Mouse (Mus musculus): ENCODE results near the gene Itgae. TPM values are rescaled to one million over a fixed set of nuclear protein-coding genes. Genes with fewer than 3 reads are reported as not detected.

Itgae gene
- polyA plus RNA-seq, 1 experiment from 2014 or later = 0.05 TPM

- ChIA-PET CTCF (no interaction called here), POLR2A (no interaction called here)
- ATAC-seq = no peak
- in situ Hi-C loops (cut with MboI; ENCODE audit: low pct_unique_long_range_greater_than_20kb) = no loop called here
- no peak for TF ChIP-seq CTCF (IDR thresholded peaks at IDR 0.05)
- DNase-seq (ENCODE audit: low read depth, low spot score) = no peak
- no peaks in the 10 kb centered on the region for H3K27me3 ChIP-seq
These were observed 53.9 kb downstream of the Itgae start for GRCm38 (mm10) chr11:73144261-73144681.

GRCm38 (mm10) chr11:73146026-73146974, 55.9 kb downstream of the Itgae start:
- in situ Hi-C loops (cut with MboI; ENCODE audit: low pct_unique_long_range_greater_than_20kb) = no loop called here
- DNase-seq (ENCODE audit: low read depth, low spot score) (no peak), ATAC-seq (no peak)
- no peak for TF ChIP-seq CTCF (IDR thresholded peaks at IDR 0.05)
- H3K27me3 ChIP-seq = no peaks in the 10 kb centered on the region
- CTCF ChIA-PET = no interaction called here
- POLR2A ChIA-PET = no interaction called here

GRCm38 (mm10) chr11:73146975-73147365, 56.6 kb downstream of the Itgae start:
- DNase-seq (ENCODE audit: low read depth, low spot score) (no peak), ATAC-seq (no peak)
- no peaks in the 10 kb centered on the region for H3K27me3 ChIP-seq
- ChIA-PET POLR2A (no interaction called here), CTCF (no interaction called here)
- TF ChIP-seq CTCF (IDR thresholded peaks at IDR 0.05) = no peak
- in situ Hi-C loops (cut with MboI; ENCODE audit: low pct_unique_long_range_greater_than_20kb) = no loop called here

- no peak for TF ChIP-seq CTCF (IDR thresholded peaks at IDR 0.05)
- in situ Hi-C loops (cut with MboI; ENCODE audit: low pct_unique_long_range_greater_than_20kb) = no loop called here
- ATAC-seq = no peak
- no peaks in the 10 kb centered on the region for H3K27me3 ChIP-seq
- CTCF ChIA-PET = no interaction called here
- DNase-seq (ENCODE audit: low read depth, low spot score) = no peak
- POLR2A ChIA-PET = no interaction called here
These were observed 57.8 kb downstream of the Itgae start for GRCm38 (mm10) chr11:73148209-73148608.

GRCm38 (mm10) chr11:73155071-73155470, 64.7 kb downstream of the Itgae start:
- POLR2A ChIA-PET = no interaction called here
- ATAC-seq (no peak), DNase-seq (ENCODE audit: low read depth, low spot score) (no peak)
- in situ Hi-C loops (cut with MboI; ENCODE audit: low pct_unique_long_range_greater_than_20kb) = no loop called here
- CTCF ChIA-PET = no interaction called here
- TF ChIP-seq CTCF (IDR thresholded peaks at IDR 0.05) = no peak
- H3K27me3 ChIP-seq = no peaks in the 10 kb centered on the region

- in situ Hi-C loops (cut with MboI; ENCODE audit: low pct_unique_long_range_greater_than_20kb) = no loop called here
- CTCF ChIA-PET = interaction anchor here (0.6 to 2.4 kb wide), 13 partner anchors 9 to 155 kb away, joined by 3 to 15 read pairs (median 3); partner anchors contain the start of gene Haspin
- H3K27me3 ChIP-seq = no peaks in the 10 kb centered on the region
- DNase-seq (ENCODE audit: low read depth, low spot score) (no peak), ATAC-seq (peak; percentile 65)
- no peak for TF ChIP-seq CTCF (IDR thresholded peaks at IDR 0.05)
- POLR2A ChIA-PET = interaction anchor here (0.7 to 1.1 kb wide), 2 partner anchors 16 to 18 kb away, joined by 3 to 5 read pairs; partner anchors contain the start of genes Emc6 and Tax1bp3
These were observed 69.8 kb downstream of the Itgae start, which contains the start of gene P2rx5 for GRCm38 (mm10) chr11:73159957-73160810. Gene P2rx5 (plus strand): TSS chr11:73160421.

GRCm38 (mm10) chr11:73160811-73161200, 70.4 kb downstream of the Itgae start:
- ATAC-seq (peak; percentile 96), DNase-seq (ENCODE audit: low read depth, low spot score) (peak; percentile 69)
- in situ Hi-C loops (cut with MboI; ENCODE audit: low pct_unique_long_range_greater_than_20kb) = no loop called here
- peak; percentile 83 for TF ChIP-seq CTCF (IDR thresholded peaks at IDR 0.05)
- no peaks in the 10 kb centered on the region for H3K27me3 ChIP-seq
- ChIA-PET POLR2A (interaction anchor here (0.7 to 1.1 kb wide), 2 partner anchors 16 to 17 kb away, joined by 3 to 5 read pairs; partner anchors contain the start of genes Emc6 and Tax1bp3), CTCF (interaction anchor here (0.6 to 2.4 kb wide), 13 partner anchors 10 to 155 kb away, joined by 3 to 15 read pairs (median 3); partner anchors contain the start of gene Haspin)

- no peak for TF ChIP-seq CTCF (IDR thresholded peaks at IDR 0.05)
- ATAC-seq (no peak), DNase-seq (ENCODE audit: low read depth, low spot score) (no peak)
- ChIA-PET CTCF (interaction anchor here (1.1 to 2.4 kb wide), 6 partner anchors 10 to 156 kb away, joined by 3 to 15 read pairs (median 3); partner anchors contain the start of gene Haspin), POLR2A (no interaction called here)
- no peaks in the 10 kb centered on the region for H3K27me3 ChIP-seq
- in situ Hi-C loops (cut with MboI; ENCODE audit: low pct_unique_long_range_greater_than_20kb) = no loop called here
These were observed 71.2 kb downstream of the Itgae start for GRCm38 (mm10) chr11:73161616-73162015.

GRCm38 (mm10) chr11:73162284-73162683, 71.9 kb downstream of the Itgae start:
- H3K27me3 ChIP-seq = no peaks in the 10 kb centered on the region
- CTCF ChIA-PET = interaction anchor here (1.5 kb wide), 1 partner anchor 16 kb away, joined by 3 read pairs; no protein-coding TSS in a partner anchor
- no peak for TF ChIP-seq CTCF (IDR thresholded peaks at IDR 0.05)
- no peak for ATAC-seq
- in situ Hi-C loops (cut with MboI; ENCODE audit: low pct_unique_long_range_greater_than_20kb) = no loop called here
- POLR2A ChIA-PET = no interaction called here
- no peak for DNase-seq (ENCODE audit: low read depth, low spot score)

GRCm38 (mm10) chr11:73168071-73168470, 77.7 kb downstream of the Itgae start:
- no peak for DNase-seq (ENCODE audit: low read depth, low spot score)

More at GRCm38 (mm10) chr11:73168071-73168470, 77.7 kb downstream of the Itgae start:
- in situ Hi-C loops (cut with MboI; ENCODE audit: low pct_unique_long_range_greater_than_20kb) = no loop called here
- H3K27me3 ChIP-seq = no peaks in the 10 kb centered on the region
- ChIA-PET CTCF (interaction anchor here (0.9 kb wide), 1 partner anchor 10 kb away, joined by 3 read pairs; no protein-coding TSS in a partner anchor), POLR2A (no interaction called here)
- TF ChIP-seq CTCF (IDR thresholded peaks at IDR 0.05) = no peak
- ATAC-seq = no peak

Data from Patski (cell line).